Mouse (Mus musculus): ENCODE results near the gene Gpr101. TPM values are rescaled to one million over a fixed set of nuclear protein-coding genes. Genes with fewer than 3 reads are reported as not detected.
A peak's percentile ranks its signal among the peaks of the same experiment; 100 is the strongest.

Gene Gpr101
- polyA plus RNA-seq (2012; rRNA removed) = 0.35 and 0.55 TPM in 2 replicates

GRCm38 (mm10) chrX:57503634-57504033 lies at the start of gene Gpr101:
TSS of gene Gpr101 (minus strand) at chrX:57503757.
- DNase-seq (ENCODE audit: low read depth) = peak; percentile 49
- TF ChIP-seq POLR2A (IDR thresholded peaks at IDR 0.05; ENCODE audit: borderline replicate concordance, extremely low read depth, insufficient read depth, insufficient read length, poor library complexity, severe bottlenecking) (no peak), CTCF (IDR thresholded peaks at IDR 0.05; ENCODE audit: borderline replicate concordance, extremely low read depth, insufficient read depth, insufficient read length) (no peak)

DNA sequence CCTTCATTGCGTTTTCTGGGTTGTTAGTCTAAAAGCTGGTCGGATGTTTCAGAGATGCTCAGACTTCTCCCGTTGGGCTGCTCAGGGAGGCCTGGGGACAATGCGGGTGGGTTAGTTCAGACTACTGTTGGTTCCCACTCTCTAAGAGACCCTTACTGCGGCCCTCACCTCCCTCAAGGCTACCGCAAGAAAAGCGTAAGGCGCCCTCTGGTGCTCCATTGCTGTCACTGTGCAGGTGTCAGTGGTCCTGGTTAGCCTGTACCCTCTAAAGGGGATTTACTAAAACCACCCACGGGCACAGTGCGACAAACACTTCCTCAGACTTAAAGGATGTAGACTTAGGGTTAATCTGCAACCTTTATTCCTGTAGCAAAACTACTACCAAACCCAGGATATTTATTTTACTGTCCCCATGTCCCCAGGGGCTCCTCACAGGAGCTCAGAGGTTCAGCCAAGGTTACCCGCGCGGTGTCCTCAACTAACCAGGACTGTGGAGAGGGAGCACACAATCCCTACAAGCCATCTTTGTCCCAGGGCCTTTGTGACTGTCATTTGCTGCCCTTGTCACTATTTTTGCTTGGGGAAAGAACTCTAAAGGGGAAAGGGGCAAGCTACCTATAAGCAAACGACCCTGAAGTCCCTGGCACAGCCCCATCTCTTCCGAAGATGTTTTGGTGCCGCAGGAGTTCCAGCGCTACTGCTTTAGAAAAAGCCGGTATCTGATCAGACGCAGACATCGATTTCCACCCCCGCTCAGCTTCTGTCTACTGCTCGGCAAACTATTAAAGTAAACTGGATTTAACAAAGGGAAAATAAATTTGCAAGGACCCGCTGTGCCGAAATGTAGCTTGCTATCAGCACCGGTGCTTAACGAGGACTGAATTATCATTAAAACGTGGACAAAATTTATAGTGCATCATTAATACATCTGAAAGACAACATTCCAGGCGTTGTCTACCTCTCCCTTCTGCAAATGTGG lies 17.8 kb upstream of the Gpr101 start:
- peak; percentile 40 for DNase-seq (ENCODE audit: low read depth)
- TF ChIP-seq POLR2A (IDR thresholded peaks at IDR 0.05; ENCODE audit: borderline replicate concordance, extremely low read depth, insufficient read depth, insufficient read length, poor library complexity, severe bottlenecking) = no peak
- peak; percentile 50; the same call in 1 of the 2 replicates for TF ChIP-seq CTCF (IDR thresholded peaks at IDR 0.05; ENCODE audit: borderline replicate concordance, extremely low read depth, insufficient read depth, insufficient read length)

GRCm38 (mm10) chrX:57506247-57506646 lies 2.7 kb upstream of the Gpr101 start:
- DNase-seq (ENCODE audit: low read depth) = no peak
- TF ChIP-seq CTCF (IDR thresholded peaks at IDR 0.05; ENCODE audit: borderline replicate concordance, extremely low read depth, insufficient read depth, insufficient read length) = no peak
- no peak for TF ChIP-seq POLR2A (IDR thresholded peaks at IDR 0.05; ENCODE audit: borderline replicate concordance, extremely low read depth, insufficient read depth, insufficient read length, poor library complexity, severe bottlenecking)

Other genes with a start within 250 kb of the Gpr101 start
- 10.3 and 12.6 TPM in 2 replicates for gene Arhgef6, start 165.0 kb downstream of the Gpr101 start, polyA plus RNA-seq (2012; rRNA removed)
- 191 and 229 TPM in 2 replicates for gene Rbmx, start 110.7 kb downstream of the Gpr101 start, polyA plus RNA-seq (2012; rRNA removed)
- not detected in 2 replicates for gene Gm364, start 94.6 kb downstream of the Gpr101 start, polyA plus RNA-seq (2012; rRNA removed)